ENCODE assay signal across 21 mouse cellular contexts in genomic region chr10:17272646-17273045, GRCm38 (mm10).
DNase-seq lines count a peak whose midpoint lies in the region; ATAC-seq and TF ChIP-seq lines count a peak whose summit lies in the region.
"Had no signal": no experiment of that assay in that cellular context is flagged by ENCODE, and none has a peak within 500 bp of the region (broad histone marks: within the 10 kb centered on the region; RNA-seq: fewer than 3 reads in every experiment).

No protein-coding gene starts in this region.

- H3K27ac ChIP-seq in liver, adult 2 months (replicated peaks; ENCODE audit: insufficient read depth, low read depth, low read length), result no peak overlapping the region
- no peak overlapping the region for H3K27ac ChIP-seq in liver, embryonic 11.5 days (ENCODE audit: low read depth, low read length)
- peak overlapping the region; percentile 76 for H3K27ac ChIP-seq in small intestine, adult 2 months (ENCODE audit: insufficient read depth, low read depth, low read length)
- H3K27ac ChIP-seq in midbrain, embryonic 16.5 days (ENCODE audit: low read length), result no peak overlapping the region
- H3K27ac ChIP-seq: embryonic facial prominence, embryonic 13.5 days; embryonic facial prominence, embryonic 15.5 days; forebrain, embryonic 10.5 days; forebrain, embryonic 12.5 days; forebrain, embryonic 15.5 days had no signal

- no peak for TF ChIP-seq POLR2A in liver, adult 2 months (IDR thresholded peaks at IDR 0.05; ENCODE audit: extremely low read depth, insufficient read depth, low read length)
- no peak for TF ChIP-seq POLR2A in small intestine, adult 2 months (IDR thresholded peaks at IDR 0.05; ENCODE audit: low read depth, low read length)

- H3K4me1 ChIP-seq in liver, adult 2 months (ENCODE audit: control insufficient read depth, insufficient read depth, low read length), result no peaks in the 10 kb centered on the region
- H3K4me1 ChIP-seq in liver, embryonic 11.5 days (replicated peaks; ENCODE audit: control insufficient read depth, insufficient read depth, low read length), result no peaks in the 10 kb centered on the region
- H3K4me1 ChIP-seq in small intestine, adult 2 months (ENCODE audit: control insufficient read depth, insufficient read depth, insufficient read length, low read length), result peaks cover 14% of the 10 kb centered on the region; the same call in 1 of the 2 replicates
- no peaks in the 10 kb centered on the region for H3K4me1 ChIP-seq in midbrain, embryonic 16.5 days (ENCODE audit: control insufficient read depth, insufficient read depth, low read length)
- H3K4me1 ChIP-seq: embryonic facial prominence, embryonic 13.5 days; embryonic facial prominence, embryonic 15.5 days; forebrain, embryonic 10.5 days; forebrain, embryonic 12.5 days; forebrain, embryonic 15.5 days had no signal

- WGBS in liver, adult 2 months, result 68% methylated on average over 5 of the region's 5 CpGs
- 62% methylated on average over 5 of the region's 5 CpGs for WGBS in liver, embryonic 11.5 days
- WGBS in small intestine, adult 2 months, result 34% methylated on average over 5 of the region's 5 CpGs
- WGBS in midbrain, embryonic 16.5 days, result 82% methylated on average over 5 of the region's 5 CpGs

- no peaks in the 10 kb centered on the region for H3K27me3 ChIP-seq in liver, adult 2 months (ENCODE audit: control insufficient read depth, insufficient read depth, low read length)
- H3K27me3 ChIP-seq in liver, embryonic 11.5 days (replicated peaks; ENCODE audit: control insufficient read depth, insufficient read depth, low read length), result no peaks in the 10 kb centered on the region
- no peaks in the 10 kb centered on the region for H3K27me3 ChIP-seq in small intestine, adult 2 months (ENCODE audit: control insufficient read depth, insufficient read depth, low read length)
- no peaks in the 10 kb centered on the region for H3K27me3 ChIP-seq in midbrain, embryonic 16.5 days (ENCODE audit: control insufficient read depth, insufficient read depth, low read depth, low read length)
- H3K27me3 ChIP-seq: embryonic facial prominence, embryonic 13.5 days; embryonic facial prominence, embryonic 15.5 days; forebrain, embryonic 12.5 days; forebrain, embryonic 15.5 days had no signal

- H3K4me3 ChIP-seq in liver, adult 2 months (ENCODE audit: insufficient read depth, low read depth, low read length), result no peak overlapping the region
- H3K4me3 ChIP-seq in liver, embryonic 11.5 days (ENCODE audit: low read depth, low read length), result no peak overlapping the region
- H3K4me3 ChIP-seq in small intestine, adult 2 months (ENCODE audit: low read depth, low read length), result no peak overlapping the region
- H3K4me3 ChIP-seq in midbrain, embryonic 16.5 days (ENCODE audit: low read depth, low read length), result no peak overlapping the region
- H3K4me3 ChIP-seq: embryonic facial prominence, embryonic 13.5 days; embryonic facial prominence, embryonic 15.5 days; erythroblast, embryonic 14.5 days; forebrain, embryonic 10.5 days; forebrain, embryonic 12.5 days; forebrain, embryonic 15.5 days had no signal

- peak; percentile 15 for DNase-seq in liver, adult 2 months (ENCODE audit: extremely low read depth, low read depth, low spot score)
- DNase-seq in liver, embryonic 11.5 days (ENCODE audit: low spot score), result no peak
- peak; percentile 53 for DNase-seq in yolk sac, embryonic 10.5 days (ENCODE audit: low spot score)
- DNase-seq in retina, postnatal 1 day, result no peak
- DNase-seq: adrenal gland, postnatal 10 days; adrenal gland, postnatal 25 days; cerebellum, adult 11 months; cerebellum, adult 18-20 months; cerebellum, adult 8-10 months; cerebellum, adult 9-11 months; cerebellum, postnatal 14 days; cerebellum, postnatal 36 days; embryo, embryonic 11 days had no signal

- no peaks in the 10 kb centered on the region for H3K9me3 ChIP-seq in liver, embryonic 11.5 days (ENCODE audit: control insufficient read depth, low read length)
- no peaks in the 10 kb centered on the region for H3K9me3 ChIP-seq in midbrain, embryonic 16.5 days (replicated peaks; ENCODE audit: control insufficient read depth, low read length, poor library complexity, severe bottlenecking)
- H3K9me3 ChIP-seq: embryonic facial prominence, embryonic 13.5 days; embryonic facial prominence, embryonic 15.5 days; forebrain, embryonic 10.5 days; forebrain, embryonic 12.5 days; forebrain, embryonic 15.5 days had no signal

- no peaks in the 10 kb centered on the region for H3K36me3 ChIP-seq in liver, adult 2 months (ENCODE audit: control insufficient read depth, insufficient read depth, low read length)
- no peaks in the 10 kb centered on the region for H3K36me3 ChIP-seq in liver, embryonic 11.5 days (ENCODE audit: control insufficient read depth, insufficient read depth, low read length)
- H3K36me3 ChIP-seq in small intestine, adult 2 months (ENCODE audit: control insufficient read depth, insufficient read depth, low read length), result no peaks in the 10 kb centered on the region
- H3K36me3 ChIP-seq in midbrain, embryonic 16.5 days (ENCODE audit: control insufficient read depth, insufficient read depth, low read length), result no peaks in the 10 kb centered on the region
- H3K36me3 ChIP-seq: embryonic facial prominence, embryonic 13.5 days; embryonic facial prominence, embryonic 15.5 days; forebrain, embryonic 10.5 days; forebrain, embryonic 12.5 days; forebrain, embryonic 15.5 days had no signal

- no peak for ATAC-seq in liver, embryonic 11.5 days (replicated peaks; ENCODE audit: low FRiP score)
- no peak for ATAC-seq in midbrain, embryonic 16.5 days
- ATAC-seq: forebrain, embryonic 15.5 days had no signal

- no peaks in the 10 kb centered on the region for H3K79me2 ChIP-seq in liver, adult 2 months (ENCODE audit: control insufficient read depth, insufficient read depth, low read length)

- H3K4me2 ChIP-seq in liver, embryonic 11.5 days, result no peak overlapping the region
- no peak overlapping the region for H3K4me2 ChIP-seq in midbrain, embryonic 16.5 days (ENCODE audit: low read length)
- H3K4me2 ChIP-seq: embryonic facial prominence, embryonic 13.5 days; embryonic facial prominence, embryonic 15.5 days; forebrain, embryonic 12.5 days; forebrain, embryonic 15.5 days had no signal

- TF ChIP-seq CTCF in liver, adult 2 months (IDR thresholded peaks at IDR 0.05; ENCODE audit: low read depth, low read length), result no peak
- TF ChIP-seq CTCF in small intestine, adult 2 months (IDR thresholded peaks at IDR 0.05; ENCODE audit: extremely low read depth, insufficient read length, insufficient replicate concordance, low read depth, low read length), result no peak

- H3K9ac ChIP-seq in liver, adult 2 months (ENCODE audit: low read depth, low read length), result no peak overlapping the region
- no peak overlapping the region for H3K9ac ChIP-seq in liver, embryonic 11.5 days (ENCODE audit: low read depth, low read length)
- no peak overlapping the region for H3K9ac ChIP-seq in midbrain, embryonic 16.5 days (ENCODE audit: low read depth, low read length)
- H3K9ac ChIP-seq: embryonic facial prominence, embryonic 13.5 days; embryonic facial prominence, embryonic 15.5 days; forebrain, embryonic 12.5 days; forebrain, embryonic 15.5 days had no signal

Comparison
In these comparisons a context has a peak if more than half of its experiments do, and no peak if none do; other contexts are left out.
1. DNase-seq: peak in liver, adult 2 months (single experiment) and yolk sac, embryonic 10.5 days (single experiment); none in liver, embryonic 11.5 days (single experiment) and retina, postnatal 1 day (single experiment).